Mouse (Mus musculus) thymus, postnatal 0 days (tissue): ENCODE measurements around the gene Gm49383. TPM values are rescaled to one million over a fixed set of nuclear protein-coding genes. Genes with fewer than 3 reads are reported as not detected.
A peak's percentile ranks its signal among the peaks of the same experiment; 100 is the strongest.
"Not testable (repeated sequence)": the region's sequence is repeated elsewhere in the genome, so short reads cannot be mapped to it uniquely, and the experiment has no call there.

Experiments
- DNase-seq: peaks from one replicate; pipeline ENCODE4 v3.0.0-alpha.2; 2015; ENCODE audit warnings: low spot score
- microRNA-seq: library from miRNA; unstranded; fragments of <30 nt; microRNA quantifications from one replicate; pipeline ENCODE4, GENCODE M21; 2016; ENCODE audit warnings: borderline number of aligned reads
- polyA plus RNA-seq: library from polyadenylated mRNA; unstranded; fragments of >200 nt; fragmentation: Nextera tagmentation; extraction: Ambion mirVana; gene quantifications from 2 replicates; pipeline ENCODE4 v1.2.1, GENCODE M21; 2015

Gene Gm49383
- polyA plus RNA-seq, 1 experiment from 2014 or later, result 35.7 TPM

- no peak for DNase-seq
Measured at GRCm38 (mm10) chr12:69167656-69168460, 29.0 kb downstream of the Gm49383 start.

- DNase-seq, result not testable (repeated sequence)
Measured at GRCm38 (mm10) chr12:69166861-69167581, 29.9 kb downstream of the Gm49383 start.

DNA sequence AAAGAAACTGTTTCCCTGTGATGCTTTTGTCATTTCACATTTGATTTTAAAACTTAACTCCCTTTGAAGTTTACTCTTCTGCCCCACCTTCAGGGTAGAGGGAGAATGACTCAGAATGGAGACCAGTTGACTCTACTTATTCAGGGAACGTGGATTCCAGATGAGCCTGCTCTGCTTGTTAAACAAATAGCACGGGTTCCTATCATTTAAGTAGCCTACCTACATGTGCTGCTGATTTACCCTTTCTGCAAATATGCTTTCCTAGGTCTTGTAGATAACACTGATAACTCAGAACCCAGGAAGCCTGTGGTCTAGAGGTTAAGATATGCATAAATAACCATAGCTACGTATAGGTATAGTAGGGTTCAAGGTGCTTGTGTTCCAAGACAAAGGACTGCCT, 32.0 kb downstream of the Gm49383 start:
- DNase-seq, result peak; percentile 21

DNA sequence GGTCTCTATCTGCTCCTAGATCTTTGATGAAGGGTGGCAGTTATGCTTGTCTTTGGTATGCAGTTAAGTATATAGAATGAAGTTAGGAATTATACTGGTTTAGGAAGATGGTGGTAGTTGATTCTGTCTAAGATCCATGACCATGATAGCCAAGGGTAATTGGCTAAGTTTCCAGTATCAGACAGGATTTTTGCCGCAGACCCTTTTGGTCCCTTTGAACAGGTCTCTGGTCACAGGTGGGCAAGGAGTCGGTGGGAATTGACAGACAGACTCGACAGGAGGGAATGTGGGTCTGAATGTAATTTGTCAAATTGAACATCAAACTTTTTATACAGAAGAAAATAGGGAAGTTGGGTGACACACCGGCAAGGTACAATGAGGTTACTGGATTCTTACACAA, 33.3 kb downstream of the Gm49383 start:
- not testable (repeated sequence) for DNase-seq

GRCm38 (mm10) chr12:69160677-69161076, 36.2 kb downstream of the Gm49383 start:
- not testable (repeated sequence) for DNase-seq

- peak; percentile 89 for DNase-seq
Measured at GRCm38 (mm10) chr12:69159578-69159940, 37.3 kb downstream of the Gm49383 start.

GRCm38 (mm10) chr12:69158765-69159577, 37.9 kb downstream of the Gm49383 start, which contains the start of gene Rps29:
TSS of gene Rps29 (minus strand) at chr12:69159186.
- peak; percentile 100 for DNase-seq

DNA sequence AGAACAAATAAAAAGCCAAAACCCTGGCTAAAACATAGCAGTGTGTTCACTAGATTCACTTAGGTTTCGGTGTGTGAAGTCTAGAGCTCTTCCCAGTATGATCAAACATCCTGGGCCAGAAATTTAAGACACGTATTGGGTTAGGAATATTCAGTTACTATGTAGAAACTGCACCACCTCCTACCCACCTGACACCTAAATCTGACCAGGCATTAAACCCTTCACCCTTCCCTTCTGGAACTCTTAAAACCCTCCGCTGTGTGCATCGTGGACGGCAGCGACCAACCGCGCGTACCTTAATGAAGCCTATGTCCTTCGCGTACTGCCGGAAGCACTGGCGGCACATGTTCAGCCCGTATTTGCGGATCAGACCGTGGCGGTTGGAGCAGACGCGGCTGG, 38.5 kb downstream of the Gm49383 start:
- no peak for DNase-seq

- no peak for DNase-seq
Measured at GRCm38 (mm10) chr12:69157107-69157506, 39.8 kb downstream of the Gm49383 start.

DNA sequence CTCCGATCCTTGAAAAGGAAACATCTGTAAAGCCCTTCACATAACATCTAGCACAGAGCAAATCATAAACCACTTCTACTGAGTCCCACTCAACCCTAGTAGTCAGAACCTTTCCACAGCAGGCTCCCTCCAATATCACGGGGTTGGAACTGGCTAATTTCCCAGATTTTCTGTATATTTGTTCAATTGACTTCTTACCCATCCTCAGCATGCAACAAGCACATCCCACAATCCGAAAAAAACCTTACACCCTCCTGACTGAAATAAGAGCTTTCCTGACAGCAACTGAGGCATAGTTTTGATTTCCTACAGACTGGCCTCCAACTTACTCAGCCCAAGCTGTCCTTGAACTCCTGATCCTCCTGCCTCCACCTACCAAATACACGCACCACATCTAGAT, 40.5 kb downstream of the Gm49383 start:
- DNase-seq, result no peak

DNA sequence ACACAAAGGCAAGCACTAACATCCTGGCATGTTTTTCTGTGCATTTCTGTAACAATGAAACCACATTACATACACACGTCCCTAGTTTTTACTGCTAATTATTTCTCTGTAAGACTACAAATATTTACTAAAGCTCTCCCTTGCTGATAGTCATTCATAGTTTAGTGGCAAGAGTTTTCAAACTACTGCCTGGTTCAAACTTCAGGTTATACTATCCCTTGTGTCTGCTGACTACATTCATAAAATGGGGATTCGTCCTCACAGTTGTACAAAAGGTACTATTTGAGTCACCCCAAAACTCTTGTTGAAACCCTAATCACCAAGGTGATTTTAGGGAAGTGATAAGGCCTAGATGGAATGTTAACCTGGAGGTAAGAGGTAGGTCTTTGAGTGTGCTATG, 41.0 kb downstream of the Gm49383 start:
- no peak for DNase-seq

GRCm38 (mm10) chr12:69150049-69150448, 46.9 kb downstream of the Gm49383 start:
- DNase-seq, result no peak

DNA sequence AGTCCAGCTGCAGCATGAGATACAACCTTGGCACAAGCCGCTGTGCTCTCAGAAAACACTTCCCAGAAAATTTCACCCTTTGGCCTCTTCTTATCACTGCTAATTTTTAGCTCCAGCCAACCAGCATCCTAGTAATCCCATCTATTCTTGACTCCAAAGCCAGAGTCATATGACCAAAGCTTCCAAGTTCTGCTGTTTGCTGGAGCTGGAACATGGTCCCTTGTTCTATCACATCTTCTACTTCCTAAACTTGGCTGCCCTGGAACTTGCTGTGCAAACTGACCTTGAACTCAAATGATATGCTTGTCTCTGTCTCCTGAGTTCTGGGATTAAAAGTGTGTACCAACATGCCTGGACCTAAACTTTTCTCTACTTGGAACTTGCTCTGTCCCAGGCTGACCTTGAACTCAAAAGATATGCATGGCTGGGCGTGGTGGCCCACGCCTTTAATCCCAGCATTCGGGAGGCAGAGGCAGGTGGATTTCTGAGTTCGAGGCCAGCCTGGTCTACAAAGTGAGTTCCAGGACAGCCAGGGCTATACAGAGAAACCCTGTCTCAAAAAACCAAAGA, 49.7 kb downstream of the Gm49383 start:
- DNase-seq, result no peak

DNA sequence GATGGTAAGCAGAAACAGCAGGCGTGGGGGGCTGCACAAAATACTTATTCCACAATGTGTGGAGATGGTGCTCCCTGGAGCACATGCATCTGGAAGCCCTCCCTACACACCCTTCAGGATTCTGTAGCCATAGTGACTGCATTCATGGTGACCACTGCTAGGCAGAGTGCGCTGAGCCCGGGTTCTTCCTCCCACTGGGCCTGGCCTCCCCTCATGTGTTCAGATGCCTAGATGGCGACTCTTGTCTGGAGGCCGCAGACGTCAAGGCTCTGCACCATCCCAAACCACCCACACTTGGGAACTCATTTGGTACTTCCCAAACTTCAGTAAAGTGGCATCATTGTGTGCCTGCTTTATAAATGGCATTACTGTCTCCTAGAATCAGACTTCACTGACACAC, 53.4 kb downstream of the Gm49383 start:
- DNase-seq, result no peak

- DNase-seq, result no peak
Measured at GRCm38 (mm10) chr12:69139841-69140240, 57.1 kb downstream of the Gm49383 start.

GRCm38 (mm10) chr12:69139201-69139600, 57.7 kb downstream of the Gm49383 start:
- DNase-seq, result no peak

Small RNA genes within 50 kb of the gene (microRNA-seq; reads per million reads assigned to microRNA genes)
- gene Gm47287, result not detected
- not detected for gene Gm47295

Other genes starting within 250 kb of the Gm49383 start
- 3,209 and 3,306 TPM in 2 replicates for gene Rps29, start 37.9 kb downstream of the Gm49383 start, polyA plus RNA-seq
- 27.4 and 30.1 TPM in 2 replicates for gene Lrr1, start 28.3 kb downstream of the Gm49383 start, polyA plus RNA-seq
- 931 and 1,018 TPM in 2 replicates for gene Rpl36al, start 13.0 kb downstream of the Gm49383 start, polyA plus RNA-seq
- gene Mgat2, start 12.9 kb downstream of the Gm49383 start, polyA plus RNA-seq, result 54.3 and 63.3 TPM in 2 replicates
- gene Dnaaf2, start 1.3 kb upstream of the Gm49383 start, polyA plus RNA-seq, result 11.0 and 11.2 TPM in 2 replicates
- 29.5 and 31.1 TPM in 2 replicates for gene Gm49384, start 7.2 kb upstream of the Gm49383 start, polyA plus RNA-seq
- gene Pole2, start 31.1 kb upstream of the Gm49383 start, polyA plus RNA-seq, result 21.4 and 23.1 TPM in 2 replicates
- gene Klhdc1, start 44.1 kb upstream of the Gm49383 start, polyA plus RNA-seq, result 15.6 and 22.8 TPM in 2 replicates
- gene Klhdc2, start 99.6 kb upstream of the Gm49383 start, polyA plus RNA-seq, result 37.9 and 38.8 TPM in 2 replicates
- gene Nemf, start 160.1 kb upstream of the Gm49383 start, polyA plus RNA-seq, result 84.3 and 93.2 TPM in 2 replicates
- 93.8 and 123 TPM in 2 replicates for gene Arf6, start 175.0 kb upstream of the Gm49383 start, polyA plus RNA-seq
- 2.4 and 2.9 TPM in 2 replicates for gene Gm9887, start 175.4 kb upstream of the Gm49383 start, polyA plus RNA-seq